Mouse (Mus musculus) intestine, embryonic 15.5 days (tissue): ENCODE results near the gene Gm36864. TPM values are rescaled to one million over a fixed set of nuclear protein-coding genes. Genes with fewer than 3 reads are reported as not detected.
"Not testable (repeated sequence)": the region's sequence is repeated elsewhere in the genome, so short reads cannot be mapped to it uniquely, and the experiment has no call there.

Source experiments
- ATAC-seq: fragments of 200-750 bp; cut with Nextera tagmentation; 2 replicates; pipeline ENCODE4 v1.8.0; 2017; ENCODE audit warnings: moderate TSS enrichment, moderate library complexity
- H3K27ac ChIP-seq: fragments of 300-500 bp; sonication (generic); 2 replicates; pipeline ENCODE4 v1.5.1; 2015; ENCODE audit warnings: mild to moderate bottlenecking, inconsistent platforms
- H3K27me3 ChIP-seq: fragments of 300-500 bp; sonication (generic); replicated peaks from 2 replicates; pipeline ENCODE4 v1.6.1; 2015; ENCODE audit warnings: inconsistent platforms
- H3K36me3 ChIP-seq: fragments of 300-500 bp; sonication (generic); 2 replicates; pipeline ENCODE4 v1.6.1; 2015; ENCODE audit warnings: inconsistent platforms
- H3K4me1 ChIP-seq: fragments of 300-500 bp; sonication (generic); replicated peaks from 2 replicates; pipeline ENCODE4 v1.6.1; 2015; ENCODE audit warnings: inconsistent platforms
- H3K4me2 ChIP-seq: fragments of 300-500 bp; sonication (generic); replicated peaks from 2 replicates; pipeline ENCODE4 v1.6.1; 2015; ENCODE audit warnings: mild to moderate bottlenecking, inconsistent platforms
- H3K4me3 ChIP-seq: fragments of 300-500 bp; sonication (generic); replicated peaks from 2 replicates; pipeline ENCODE4 v1.5.1; 2015; ENCODE audit warnings: inconsistent platforms
- H3K9ac ChIP-seq: fragments of 300-500 bp; sonication (generic); 2 replicates; pipeline ENCODE4 v1.6.1; 2015; ENCODE audit warnings: inconsistent platforms
- H3K9me3 ChIP-seq: fragments of 300-500 bp; sonication (generic); 2 replicates; pipeline ENCODE4 v1.6.1; 2016; ENCODE audit warnings: inconsistent platforms
- WGBS: fragments of 180-500 bp; shearing (Covaris S2); methylation state at CpG from one replicate; pipeline ENCODE4 v1.1.7; 2015; 5-methylcytosine and 5-hydroxymethylcytosine counted together
- polyA plus RNA-seq: library from polyadenylated mRNA; unstranded; fragments of >200 nt; fragmentation: Nextera tagmentation; extraction: Ambion mirVana; gene quantifications from 2 replicates; pipeline ENCODE4 v1.2.1, GENCODE M21; 2015

The Gm36864 gene
- polyA plus RNA-seq = not detected in 2 replicates

- no peak within 1 kb of the TSS for H3K4me3 ChIP-seq
- no peak within 1 kb of the TSS for H3K4me2 ChIP-seq
- ATAC-seq = no peak
- WGBS = 81% methylated on average over 3 of the region's 3 CpGs
- H3K36me3 ChIP-seq = no peaks in the 10 kb centered on the region
- H3K9ac ChIP-seq = no peak within 1 kb of the TSS
- no peak within 1 kb of the TSS for H3K27ac ChIP-seq
- no peaks in the 10 kb centered on the region for H3K27me3 ChIP-seq
- H3K4me1 ChIP-seq = no peaks in the 10 kb centered on the region
- H3K9me3 ChIP-seq = no peaks in the 10 kb centered on the region
Observed at GRCm38 (mm10) chr7:44235909-44236308, at the start of gene Gm36864. Gene Gm36864, plus strand, starts transcription at chr7:44236177.

DNA sequence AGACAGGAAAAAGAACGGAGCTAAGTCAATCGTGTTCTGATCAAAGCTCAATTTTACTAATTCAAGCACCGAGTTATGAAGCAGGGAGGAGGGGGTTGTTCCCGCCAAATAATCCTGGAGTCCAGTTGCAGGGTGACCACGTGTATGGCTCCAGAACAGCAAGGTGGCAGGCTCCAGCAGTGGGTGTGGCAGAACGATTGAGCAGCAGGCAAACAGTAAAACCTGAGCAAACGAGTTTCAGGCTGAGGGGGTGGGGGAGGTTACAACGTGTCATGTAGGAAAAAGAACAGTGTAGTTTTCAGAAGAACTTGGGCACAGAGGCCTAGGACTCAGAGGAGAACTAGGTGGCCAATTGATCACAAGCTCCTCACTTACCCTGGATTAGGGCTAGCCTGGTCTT is 49.5 kb upstream of the Gm36864 start:
- peak; percentile 58; the same call in 1 of the 2 replicates for ATAC-seq
- 54% methylated on average over 8 of the region's 8 CpGs for WGBS
- not testable (repeated sequence) for H3K9ac ChIP-seq, H3K27me3 ChIP-seq, H3K36me3 ChIP-seq, H3K27ac ChIP-seq, H3K4me2 ChIP-seq, H3K9me3 ChIP-seq, H3K4me1 ChIP-seq, H3K4me3 ChIP-seq

DNA sequence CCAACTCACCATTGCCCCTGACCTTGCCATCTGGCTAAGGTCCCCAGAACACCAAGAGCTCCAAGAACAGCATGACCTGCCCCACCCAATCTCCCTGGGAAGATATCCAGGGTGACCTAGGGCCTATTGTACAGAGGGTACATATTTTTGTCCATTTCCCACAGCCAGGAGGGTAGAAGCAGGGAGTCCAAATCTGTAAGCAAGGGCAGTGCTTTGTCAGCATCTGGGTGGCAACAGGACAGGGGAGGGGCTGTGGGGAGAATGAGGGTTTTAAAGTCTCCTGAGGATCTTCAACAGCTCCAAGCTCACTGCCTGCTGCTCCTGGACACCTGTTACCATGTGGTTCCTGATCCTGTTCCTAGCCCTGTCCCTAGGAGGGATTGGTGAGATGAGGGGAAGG is 48.0 kb upstream of the Gm36864 start, which contains the start of gene Klk1b24:
Klk1b24 (plus strand) TSS at position 301 of the 400 bp plus-strand sequence.
- not testable (repeated sequence) for H3K9ac ChIP-seq, H3K9me3 ChIP-seq

DNA sequence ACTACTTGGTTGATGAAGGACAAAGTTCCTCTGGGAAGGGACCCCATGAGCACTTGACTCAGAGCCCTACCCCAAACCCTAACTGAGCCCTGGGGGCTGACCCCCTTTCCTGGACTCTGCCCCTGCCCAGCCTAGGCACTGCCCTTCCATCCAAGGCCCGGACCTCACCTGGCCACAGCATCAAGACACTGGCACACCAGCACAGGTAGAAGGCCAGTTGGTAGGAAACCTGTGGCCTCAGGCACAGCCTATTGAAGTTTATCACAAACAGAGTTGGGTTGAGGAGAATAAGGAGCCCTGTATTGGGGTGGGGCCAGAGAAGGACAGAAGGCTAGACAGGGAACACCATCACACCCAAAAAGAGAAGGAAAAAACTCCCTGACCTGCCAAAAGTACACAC is 42.5 kb upstream of the Gm36864 start:
- not testable (repeated sequence) for ATAC-seq, H3K4me3 ChIP-seq, H3K9ac ChIP-seq, H3K36me3 ChIP-seq, H3K4me2 ChIP-seq, H3K4me1 ChIP-seq, H3K27ac ChIP-seq, H3K9me3 ChIP-seq, H3K27me3 ChIP-seq
- 95% methylated on average over 1 of the region's 1 CpGs for WGBS

More for the DNA sequence above, 48.0 kb upstream of the Gm36864 start, which contains the start of gene Klk1b24:
- not testable (repeated sequence) for H3K4me2 ChIP-seq, ATAC-seq, H3K27ac ChIP-seq, H3K4me1 ChIP-seq, H3K36me3 ChIP-seq, H3K4me3 ChIP-seq, H3K27me3 ChIP-seq

GRCm38 (mm10) chr7:44197891-44198290 is 38.1 kb upstream of the Gm36864 start, which contains the start of gene Klk1b3:
Gene Klk1b3, plus strand, starts transcription at chr7:44198191.
- 62% methylated on average over 3 of the region's 3 CpGs for WGBS
- H3K27ac ChIP-seq = no peak within 1 kb of the TSS

GRCm38 (mm10) chr7:44207135-44207534 is 28.8 kb upstream of the Gm36864 start, which contains the start of gene Klk1b4:
Gene Klk1b4, plus strand, starts transcription at chr7:44207435.
- H3K4me3 ChIP-seq, ATAC-seq, H3K4me2 ChIP-seq, H3K36me3 ChIP-seq, H3K9ac ChIP-seq, H3K4me1 ChIP-seq, H3K27me3 ChIP-seq, H3K27ac ChIP-seq, H3K9me3 ChIP-seq: not testable (repeated sequence)
- 43% methylated on average over 3 of the region's 3 CpGs for WGBS

More at GRCm38 (mm10) chr7:44197891-44198290, 38.1 kb upstream of the Gm36864 start, which contains the start of gene Klk1b3:
- Histone ChIP-seq H3K9me3 (no peaks in the 10 kb centered on the region), H3K36me3 (no peaks in the 10 kb centered on the region), H3K9ac (no peak within 1 kb of the TSS), H3K4me1 (no peaks in the 10 kb centered on the region), H3K4me2 (no peak within 1 kb of the TSS), H3K27me3 (no peaks in the 10 kb centered on the region), H3K4me3 (no peak within 1 kb of the TSS)
- ATAC-seq = no peak

GRCm38 (mm10) chr7:44208307-44208706 is 27.7 kb upstream of the Gm36864 start:
- WGBS = 85% methylated on average over 3 of the region's 3 CpGs

GRCm38 (mm10) chr7:44215645-44216044 is 20.3 kb upstream of the Gm36864 start, which contains the start of gene Klk1b5:
Gene Klk1b5, plus strand, starts transcription at chr7:44215945.
- WGBS = 74% methylated on average over 1 of the region's 1 CpGs

More at GRCm38 (mm10) chr7:44208307-44208706, 27.7 kb upstream of the Gm36864 start:
- Histone ChIP-seq H3K9me3 (no peaks in the 10 kb centered on the region), H3K4me1 (no peaks in the 10 kb centered on the region), H3K27ac (no peak overlapping the region), H3K4me3 (no peak overlapping the region), H3K36me3 (no peaks in the 10 kb centered on the region), H3K27me3 (no peaks in the 10 kb centered on the region), H3K4me2 (no peak overlapping the region), H3K9ac (no peak overlapping the region)
- no peak for ATAC-seq

DNA sequence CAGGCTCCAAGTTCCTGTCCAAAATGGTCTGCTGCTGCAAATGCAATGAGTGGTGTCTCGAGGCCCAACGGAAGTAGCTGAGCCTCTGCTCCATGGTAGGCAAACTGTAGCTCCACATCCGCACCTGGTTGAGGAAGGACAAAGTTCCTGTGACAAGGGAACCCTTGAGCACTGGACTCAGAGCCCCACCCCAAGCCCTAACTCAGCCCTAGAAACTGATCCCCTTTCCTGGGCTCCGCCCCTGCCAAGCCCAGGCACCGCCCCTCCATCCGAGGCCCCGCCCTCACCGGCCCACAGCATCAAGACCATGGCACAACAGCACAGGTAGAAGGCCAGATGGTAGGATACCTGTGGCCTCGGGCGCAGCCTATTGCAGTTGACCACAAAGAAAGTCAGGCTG is 14.4 kb upstream of the Gm36864 start:
- not testable (repeated sequence) for H3K27me3 ChIP-seq, H3K27ac ChIP-seq, H3K4me1 ChIP-seq, H3K9me3 ChIP-seq, H3K4me2 ChIP-seq, H3K4me3 ChIP-seq, H3K36me3 ChIP-seq, H3K9ac ChIP-seq
- WGBS = 71% methylated on average over 10 of the region's 10 CpGs
- peak; percentile 71 for ATAC-seq

More at GRCm38 (mm10) chr7:44215645-44216044, 20.3 kb upstream of the Gm36864 start, which contains the start of gene Klk1b5:
- no peak within 1 kb of the TSS for H3K4me2 ChIP-seq
- H3K27ac ChIP-seq = no peak within 1 kb of the TSS
- no peak within 1 kb of the TSS for H3K9ac ChIP-seq
- no peaks in the 10 kb centered on the region for H3K27me3 ChIP-seq
- H3K9me3 ChIP-seq = no peaks in the 10 kb centered on the region
- ATAC-seq = no peak
- H3K36me3 ChIP-seq = no peaks in the 10 kb centered on the region
- H3K4me1 ChIP-seq = no peaks in the 10 kb centered on the region
- no peak within 1 kb of the TSS for H3K4me3 ChIP-seq

DNA sequence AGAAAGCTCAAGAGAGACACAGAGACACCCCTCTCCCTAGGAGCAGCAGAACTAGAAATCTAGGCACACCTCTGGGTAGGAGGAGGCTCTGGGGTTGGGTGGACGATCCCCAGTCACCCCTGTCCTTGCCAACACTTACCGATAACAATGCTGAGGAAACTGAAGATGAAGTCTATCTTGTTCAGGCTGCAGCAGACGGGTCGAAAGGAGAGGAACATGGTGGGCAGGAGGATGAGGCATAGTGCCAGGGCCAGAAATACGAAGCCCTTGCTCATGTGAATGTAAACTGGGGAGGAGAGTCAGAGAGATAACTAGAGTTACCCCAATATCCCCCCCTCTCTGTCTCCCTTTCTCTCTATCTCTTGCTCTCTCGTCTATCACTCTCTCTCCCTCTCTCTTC is 13.6 kb upstream of the Gm36864 start:
- ATAC-seq, H3K4me2 ChIP-seq, H3K9me3 ChIP-seq, H3K9ac ChIP-seq, H3K36me3 ChIP-seq, H3K27ac ChIP-seq, H3K27me3 ChIP-seq, H3K4me1 ChIP-seq, H3K4me3 ChIP-seq: not testable (repeated sequence)
- WGBS = 67% methylated on average over 6 of the region's 6 CpGs

DNA sequence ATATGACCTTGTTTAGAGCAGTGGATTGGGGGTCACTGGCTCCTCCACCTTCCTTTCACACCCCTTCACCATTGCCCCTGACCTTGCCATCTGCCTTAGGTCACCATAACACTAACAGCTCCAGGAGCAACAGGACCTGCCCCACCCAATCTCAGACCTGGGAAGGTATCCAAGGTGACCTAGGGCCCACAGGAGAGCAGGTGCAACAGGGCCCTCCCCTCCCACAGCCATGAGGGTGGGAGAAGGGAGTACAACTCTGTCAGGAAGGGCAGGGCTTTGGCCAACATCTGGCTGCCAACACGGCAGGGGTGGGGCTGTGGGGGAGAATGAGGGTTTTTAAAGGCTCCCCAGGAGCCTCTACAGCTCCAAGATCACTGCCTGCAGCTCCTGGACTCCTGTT is 10.9 kb upstream of the Gm36864 start, which contains the start of gene Klk1:
Klk1 (plus strand) TSS at position 285 of the 400 bp plus-strand sequence.
- H3K4me2 ChIP-seq = no peak within 1 kb of the TSS
- no peaks in the 10 kb centered on the region for H3K9me3 ChIP-seq
- H3K27me3 ChIP-seq = no peaks in the 10 kb centered on the region
- 29% methylated on average over 1 of the region's 1 CpGs for WGBS
- H3K4me3 ChIP-seq = no peak within 1 kb of the TSS
- H3K9ac ChIP-seq = no peak within 1 kb of the TSS
- no peaks in the 10 kb centered on the region for H3K36me3 ChIP-seq
- no peaks in the 10 kb centered on the region for H3K4me1 ChIP-seq
- no peak within 1 kb of the TSS for H3K27ac ChIP-seq
- ATAC-seq = peak; percentile 54

GRCm38 (mm10) chr7:44239913-44240312 is 3.9 kb downstream of the Gm36864 start:
- no peaks in the 10 kb centered on the region for H3K27me3 ChIP-seq
- no peak overlapping the region for H3K27ac ChIP-seq
- no peak for ATAC-seq
- no peak overlapping the region for H3K4me3 ChIP-seq
- no peak overlapping the region for H3K4me2 ChIP-seq
- H3K9me3 ChIP-seq = no peaks in the 10 kb centered on the region
- H3K9ac ChIP-seq = no peak overlapping the region
- H3K36me3 ChIP-seq = no peaks in the 10 kb centered on the region
- 55% methylated on average over 2 of the region's 2 CpGs for WGBS
- no peaks in the 10 kb centered on the region for H3K4me1 ChIP-seq

- Histone ChIP-seq H3K4me3 (no peak overlapping the region), H3K4me1 (peaks cover 6% of the 10 kb centered on the region; the same call in 1 of the 2 replicates), H3K36me3 (no peaks in the 10 kb centered on the region), H3K27me3 (no peaks in the 10 kb centered on the region), H3K9ac (no peak overlapping the region), H3K27ac (no peak overlapping the region), H3K4me2 (no peak overlapping the region), H3K9me3 (no peaks in the 10 kb centered on the region)
- no peak for ATAC-seq
- 46% methylated on average over 1 of the region's 1 CpGs for WGBS
Observed at GRCm38 (mm10) chr7:44240712-44241111, 4.7 kb downstream of the Gm36864 start.
